Mouse (Mus musculus) heart, embryonic 14.5 days (tissue): ENCODE data around the gene Eif3l. TPM values are rescaled to one million over a fixed set of nuclear protein-coding genes. Genes with fewer than 3 reads are reported as not detected.

Source experiments
- ATAC-seq: fragments of 200-750 bp; cut with Nextera tagmentation; 2 replicates; pipeline ENCODE4 v1.8.0; 2017; ENCODE audit warnings: low read depth, moderate TSS enrichment; ENCODE audit not compliant: insufficient number of reproducible peaks, insufficient read depth, low FRiP score
- H3K27ac ChIP-seq, 2 experiments: fragments of 200-500 bp in 1 of 2; fragments of 300-500 bp in 1 of 2; sonication (generic) in 1 of 2; replicated peaks in 1 of 2; 2 replicates each; pipeline ENCODE4 v1.5.1; 2012 to 2014; ENCODE audit warnings: low read depth in 2 of 2, low read length in 2 of 2, control low read depth in 1 of 2, mild to moderate bottlenecking in 1 of 2, mixed read lengths in 1 of 2; ENCODE audit not compliant: control insufficient read depth in 1 of 2, insufficient read depth in 1 of 2
- H3K27me3 ChIP-seq: fragments of 300-500 bp; sonication (generic); 2 replicates; pipeline ENCODE4 v1.6.1; 2014; ENCODE audit warnings: mild to moderate bottlenecking, low read length, control low read depth; ENCODE audit not compliant: control insufficient read depth, insufficient read depth
- H3K36me3 ChIP-seq: fragments of 300-500 bp; sonication (generic); 2 replicates; pipeline ENCODE4 v1.6.1; 2014; ENCODE audit warnings: mild to moderate bottlenecking, control low read depth, low read length, mixed read lengths; ENCODE audit not compliant: control insufficient read depth, insufficient read depth
- H3K4me1 ChIP-seq, 2 experiments: fragments of 200-500 bp in 1 of 2; fragments of 300-500 bp in 1 of 2; sonication (generic) in 1 of 2; 2 replicates each; pipeline ENCODE4 v1.6.1; 2012 to 2014; ENCODE audit warnings: low read length in 2 of 2, control low read depth in 1 of 2, mixed read lengths in 1 of 2; ENCODE audit not compliant: control insufficient read depth in 2 of 2, insufficient read depth in 2 of 2
- H3K4me2 ChIP-seq: fragments of 300-500 bp; sonication (generic); 2 replicates; pipeline ENCODE4 v1.6.1; 2014; ENCODE audit warnings: mild to moderate bottlenecking, low read length
- H3K4me3 ChIP-seq, 2 experiments: fragments of 200-500 bp in 1 of 2; fragments of 300-500 bp in 1 of 2; sonication (generic) in 1 of 2; 2 replicates each; pipeline ENCODE4 v1.5.1; 2012 to 2014; ENCODE audit warnings: low read length in 2 of 2, mild to moderate bottlenecking in 2 of 2, control low read depth in 1 of 2, low read depth in 1 of 2, moderate library complexity in 1 of 2; ENCODE audit not compliant: control insufficient read depth in 1 of 2, insufficient read depth in 1 of 2
- H3K9ac ChIP-seq: fragments of 300-500 bp; sonication (generic); 2 replicates; pipeline ENCODE4 v1.6.1; 2014; ENCODE audit warnings: mild to moderate bottlenecking, low read length
- H3K9me3 ChIP-seq: fragments of 300-500 bp; sonication (generic); 2 replicates; pipeline ENCODE4 v1.6.1; 2016; ENCODE audit warnings: low read length, control low read depth; ENCODE audit not compliant: control insufficient read depth
- WGBS: fragments of 180-500 bp; shearing (Covaris S2); extraction: QIAGEN DNeasy Blood & Tissue Kit; methylation state at CpG from one replicate; pipeline ENCODE4 v1.1.7; 2014; 5-methylcytosine and 5-hydroxymethylcytosine counted together
- polyA plus RNA-seq: library from polyadenylated mRNA; unstranded; fragments of >200 nt; fragmentation: Nextera tagmentation; extraction: Ambion mirVana; gene quantifications from 2 replicates; pipeline ENCODE4 v1.2.1, GENCODE M21; 2014

The Eif3l gene
- polyA plus RNA-seq, 1 experiment from 2014 or later, result 153 TPM

DNA sequence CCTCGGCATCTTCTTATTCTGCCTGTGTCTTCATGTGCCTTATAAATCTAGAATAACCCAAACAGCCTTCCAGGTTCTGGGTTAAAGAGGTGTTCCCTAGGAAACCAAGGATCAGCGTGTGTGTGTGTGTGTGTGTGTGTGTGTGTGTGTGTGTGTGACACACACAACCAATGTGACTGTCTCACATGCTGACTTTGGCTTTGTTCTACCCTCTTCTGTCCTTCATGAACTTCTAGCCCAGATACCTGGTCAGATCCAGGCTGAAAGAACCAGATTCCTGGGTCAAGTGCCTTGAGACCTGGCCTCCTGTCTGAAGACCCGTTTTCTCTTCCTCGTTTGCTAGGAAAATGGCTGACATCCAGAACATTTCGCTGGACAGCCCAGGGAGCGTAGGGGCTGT is 33.4 kb upstream of the Eif3l start, which contains the start of gene Galr3:
Gene Galr3, plus strand, starts transcription at position 301 of the 400 bp plus-strand sequence.
- H3K36me3 ChIP-seq, result no peaks in the 10 kb centered on the region
- peaks cover 10 to 28% of the 10 kb centered on the region in 2 experiments for H3K4me1 ChIP-seq
- ATAC-seq, result no peak
- H3K4me2 ChIP-seq, result peak within 1 kb of the TSS; percentile 93
- 73% methylated on average over 6 of the region's 6 CpGs for WGBS
- peak within 1 kb of the TSS; percentile 59 for H3K9ac ChIP-seq
- peaks cover 46% of the 10 kb centered on the region for H3K27me3 ChIP-seq
- peak within 1 kb of the TSS; percentile 56 to 57 for H3K4me3 ChIP-seq
- no peaks in the 10 kb centered on the region for H3K9me3 ChIP-seq
- no peak within 1 kb of the TSS for H3K27ac ChIP-seq

- no peak for ATAC-seq
- H3K4me3 ChIP-seq, result peak overlapping the region; percentile 56 to 57
- under 1% methylated on average over 95 of the region's 105 CpGs for WGBS
Observed at GRCm38 (mm10) chr15:79042721-79043491, 32.1 kb upstream of the Eif3l start.

DNA sequence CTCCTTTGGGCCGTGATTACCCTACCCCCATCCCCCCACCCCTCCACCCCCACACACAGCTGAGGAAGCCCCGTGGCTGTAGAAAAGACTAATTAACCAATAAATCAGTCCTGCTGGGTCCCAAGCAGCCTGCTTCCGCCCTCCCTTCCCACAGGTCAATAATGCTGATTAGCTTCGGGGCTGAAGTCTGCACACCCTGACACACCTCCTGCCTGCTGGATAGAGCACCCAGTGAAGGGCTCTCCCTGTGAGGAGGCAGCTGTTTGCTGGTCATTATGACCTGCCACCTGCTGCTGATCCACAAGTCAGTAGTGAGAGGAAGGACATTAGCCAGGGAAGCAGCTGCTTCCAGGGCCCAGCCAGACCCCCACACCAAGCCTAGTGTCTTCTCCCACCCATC is 30.1 kb upstream of the Eif3l start:
- no peak overlapping the region for H3K4me2 ChIP-seq
- 43% methylated on average over 4 of the region's 4 CpGs for WGBS
- H3K27me3 ChIP-seq, result peaks cover 41% of the 10 kb centered on the region
- no peak overlapping the region for H3K27ac ChIP-seq
- no peak overlapping the region for H3K9ac ChIP-seq
- H3K9me3 ChIP-seq, result no peaks in the 10 kb centered on the region
- H3K4me1 ChIP-seq, result peaks cover 5 to 22% of the 10 kb centered on the region in 2 experiments; a peak in 3 of 4 replicates
- no peaks in the 10 kb centered on the region for H3K36me3 ChIP-seq
- no peak for ATAC-seq
- H3K4me3 ChIP-seq, result no peak overlapping the region

More at GRCm38 (mm10) chr15:79042721-79043491, 32.1 kb upstream of the Eif3l start:
- Histone ChIP-seq H3K9ac (peak overlapping the region; percentile 59), H3K27me3 (peaks cover 46% of the 10 kb centered on the region), H3K4me2 (peak overlapping the region; percentile 93), H3K9me3 (no peaks in the 10 kb centered on the region), H3K27ac (no peak overlapping the region), H3K4me1 (peaks cover 9 to 28% of the 10 kb centered on the region in 2 experiments), H3K36me3 (no peaks in the 10 kb centered on the region)

DNA sequence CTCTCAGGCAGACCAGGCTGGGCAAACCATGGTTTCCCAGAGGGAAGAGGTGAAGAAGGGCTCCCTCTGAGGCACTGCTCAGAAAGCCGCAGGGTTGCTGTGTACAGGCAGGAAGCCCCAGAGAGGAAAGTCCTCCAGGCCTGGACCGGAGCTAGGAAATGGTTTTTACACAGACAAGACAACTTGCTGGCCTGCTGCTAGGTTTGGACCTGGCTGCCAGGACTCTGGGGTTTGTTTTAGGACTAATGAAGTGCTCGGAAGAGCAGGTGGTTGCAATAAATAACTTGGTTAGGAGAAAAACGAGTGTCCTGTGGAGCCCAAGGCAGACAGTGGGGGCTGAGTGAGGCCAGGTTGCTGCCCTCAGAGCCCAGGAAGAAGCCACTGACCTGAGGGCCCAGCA is 26.8 kb upstream of the Eif3l start:
- H3K4me1 ChIP-seq, result peaks cover 3% of the 10 kb centered on the region in 2 experiments; a peak in 3 of 4 replicates
- WGBS, result 69% methylated on average over 4 of the region's 4 CpGs

DNA sequence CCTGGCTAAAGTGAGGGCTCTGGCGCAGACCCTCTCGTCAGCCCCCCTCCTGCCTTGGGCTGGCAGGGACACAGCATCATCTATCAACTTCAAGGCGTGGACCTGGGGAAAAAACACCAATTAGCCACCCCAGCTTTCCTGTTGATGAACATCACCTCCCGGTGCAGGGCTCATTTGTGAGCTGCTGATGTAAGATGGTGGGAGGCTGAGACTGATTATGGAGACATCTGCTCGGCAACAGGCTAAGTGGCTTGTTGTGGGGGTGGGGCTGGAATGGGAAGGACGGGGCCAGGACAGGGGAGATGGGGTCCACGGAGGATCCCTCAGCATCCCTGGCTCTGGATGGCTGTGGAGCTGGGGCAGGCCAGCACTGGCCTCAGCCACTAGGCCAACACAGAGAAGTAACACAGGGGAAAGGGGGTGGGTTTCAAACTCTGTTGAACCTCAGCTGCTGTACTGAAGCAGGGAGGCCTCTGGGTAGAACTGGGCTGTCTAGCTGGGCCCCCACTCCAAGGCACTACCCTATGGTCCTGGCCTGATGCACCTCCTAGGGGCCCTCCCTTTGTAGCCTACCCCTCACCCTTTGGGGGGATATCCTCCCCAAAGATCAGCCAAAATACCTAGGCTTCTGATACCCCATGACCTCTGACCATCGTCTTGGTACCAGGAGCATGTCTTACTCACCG is 24.7 kb upstream of the Eif3l start:
- H3K27ac ChIP-seq, result no peak overlapping the region
- H3K9me3 ChIP-seq, result no peaks in the 10 kb centered on the region
- H3K4me2 ChIP-seq, result no peak overlapping the region
- H3K4me1 ChIP-seq, result peaks cover 0 to 3% of the 10 kb centered on the region in 2 experiments; a peak in 1 of 4 replicates
- no peak for ATAC-seq
- peaks cover 28% of the 10 kb centered on the region for H3K36me3 ChIP-seq
- no peak overlapping the region for H3K9ac ChIP-seq
- no peak overlapping the region for H3K4me3 ChIP-seq
- 59% methylated on average over 9 of the region's 9 CpGs for WGBS
- no peaks in the 10 kb centered on the region; the same call in 1 of the 2 replicates for H3K27me3 ChIP-seq

More for the DNA sequence above, 26.8 kb upstream of the Eif3l start:
- no peak overlapping the region for H3K4me3 ChIP-seq
- peaks cover 7% of the 10 kb centered on the region for H3K36me3 ChIP-seq
- ATAC-seq, result no peak
- no peaks in the 10 kb centered on the region for H3K9me3 ChIP-seq
- H3K9ac ChIP-seq, result no peak overlapping the region
- H3K27me3 ChIP-seq, result peaks cover 8% of the 10 kb centered on the region
- no peak overlapping the region for H3K27ac ChIP-seq
- no peak overlapping the region for H3K4me2 ChIP-seq

DNA sequence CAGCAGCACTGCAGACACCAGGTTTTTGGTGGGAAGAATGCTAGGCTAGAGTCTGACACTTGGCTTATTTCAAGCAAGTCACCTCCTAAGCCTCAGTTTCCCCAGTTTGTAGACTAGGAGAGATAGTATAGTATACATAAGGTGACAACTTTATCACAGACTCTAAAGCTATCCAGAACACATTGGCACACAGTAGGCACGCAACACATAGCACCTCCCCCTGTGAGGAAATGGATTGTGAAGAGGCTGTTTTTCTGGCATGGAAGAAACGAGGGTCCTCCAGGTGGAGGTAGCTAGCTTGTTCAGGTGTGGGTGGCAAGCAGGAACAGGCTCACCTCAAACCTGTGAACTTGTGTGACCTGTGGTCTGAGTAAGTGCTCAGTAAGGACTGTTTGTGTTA is 24.0 kb upstream of the Eif3l start:
- no peaks in the 10 kb centered on the region for H3K9me3 ChIP-seq
- no peak overlapping the region for H3K4me3 ChIP-seq
- ATAC-seq, result no peak
- H3K27me3 ChIP-seq, result no peaks in the 10 kb centered on the region
- H3K4me2 ChIP-seq, result no peak overlapping the region
- no peak overlapping the region for H3K9ac ChIP-seq
- H3K36me3 ChIP-seq, result peaks cover 35% of the 10 kb centered on the region
- H3K4me1 ChIP-seq, result peaks cover 0 to 3% of the 10 kb centered on the region in 2 experiments; a peak in 1 of 4 replicates
- WGBS, result 77% methylated on average over 2 of the region's 2 CpGs
- H3K27ac ChIP-seq, result no peak overlapping the region

GRCm38 (mm10) chr15:79051461-79052360 is 23.3 kb upstream of the Eif3l start:
- Histone ChIP-seq H3K9ac (no peak overlapping the region), H3K36me3 (peaks cover 42% of the 10 kb centered on the region), H3K9me3 (no peaks in the 10 kb centered on the region), H3K4me3 (no peak overlapping the region), H3K4me2 (no peak overlapping the region), H3K27ac (no peak overlapping the region), H3K4me1 (peaks cover 0 to 3% of the 10 kb centered on the region in 2 experiments; a peak in 1 of 4 replicates), H3K27me3 (no peaks in the 10 kb centered on the region)
- ATAC-seq, result no peak
- WGBS, result 74% methylated on average over 13 of the region's 13 CpGs
